Mouse (Mus musculus) lung, adult 2 months (tissue): Measurements from ENCODE around the gene Fpr1.

ENCODE experiments used
- CTCF ChIP-seq: fragments of 200-500 bp; IDR thresholded peaks from 2 replicates; pipeline ENCODE4 v1.5.1; 2011; ENCODE audit warnings: mild to moderate bottlenecking, low read length, control low read depth; ENCODE audit not compliant: insufficient read depth
- POLR2A ChIP-seq: fragments of 200-500 bp; IDR thresholded peaks from 2 replicates; pipeline ENCODE4 v1.6.1; 2011; ENCODE audit warnings: low read depth, mild to moderate bottlenecking, control low read depth, low read length, borderline replicate concordance; ENCODE audit errors: extremely low read depth

DNA sequence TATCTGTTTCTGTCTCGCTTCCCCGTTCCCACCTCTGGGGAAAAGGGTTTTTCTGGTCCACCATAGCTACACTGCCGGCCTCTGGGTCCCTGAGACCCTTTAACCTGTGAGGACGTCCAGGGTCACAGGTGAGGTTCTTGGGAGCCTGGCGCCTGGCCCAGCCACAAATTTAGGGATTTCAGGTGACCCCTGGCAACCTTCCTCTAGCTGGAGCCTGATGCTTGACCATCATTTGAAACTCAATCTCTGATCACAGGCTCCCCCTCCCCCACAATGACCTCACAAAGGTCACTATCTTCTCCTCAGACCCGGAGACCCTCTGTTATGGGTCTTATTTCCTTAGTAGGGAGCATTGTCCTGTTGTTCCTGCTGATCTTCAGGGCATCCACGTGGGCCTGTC, 53.0 kb downstream of the Fpr1 start:
- TF ChIP-seq CTCF = no peak
- TF ChIP-seq POLR2A = no peak
